Mouse (Mus musculus): ENCODE measurements around the gene Rgs6.

DNA sequence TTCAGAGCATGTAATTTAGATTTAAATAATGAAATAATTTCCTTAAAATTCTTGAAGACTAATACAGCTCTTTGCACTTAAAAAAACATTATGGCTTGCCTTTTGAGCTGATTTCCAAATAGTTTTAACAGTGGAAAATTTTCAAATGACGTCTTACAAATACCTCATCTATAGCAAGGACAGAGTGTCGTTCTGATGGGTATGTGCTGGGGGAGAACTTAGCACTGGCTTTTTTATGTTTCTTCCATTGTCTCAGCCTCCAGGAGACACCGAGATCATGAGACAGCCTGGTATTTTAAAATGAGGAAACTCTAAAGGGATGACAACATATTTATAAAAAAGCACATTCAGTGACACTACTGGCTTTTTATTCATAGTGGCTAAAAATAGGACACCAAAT is 204.0 kb downstream of the Rgs6 start:
- TF ChIP-seq CTCF (IDR thresholded peaks at IDR 0.05; ENCODE audit: low read depth, low read length): no peak
- TF ChIP-seq POLR2A (IDR thresholded peaks at IDR 0.05; ENCODE audit: borderline replicate concordance, low read depth, low read length): no peak

Measured in bone marrow macrophage, adult 2 months (primary cell).